Mouse (Mus musculus) spleen, adult 18-20 months (tissue): Measurements from ENCODE around the gene Rbfox2.
"Not testable (repeated sequence)": the region's sequence is repeated elsewhere in the genome, so short reads cannot be mapped to it uniquely, and the experiment has no call there.

Source experiments
- DNase-seq, 2 experiments: peaks; one replicate each; pipeline ENCODE4 v3.0.0; 2022; ENCODE audit warnings: mixed read lengths in 2 of 2

The Rbfox2 gene

GRCm38 (mm10) chr15:77094431-77094830 lies 212.4 kb downstream of the Rbfox2 start:
- DNase-seq = no peak

- DNase-seq = no peak
These were observed 215.4 kb downstream of the Rbfox2 start for GRCm38 (mm10) chr15:77091394-77091793.

- DNase-seq = no peak
These were observed 216.3 kb downstream of the Rbfox2 start for GRCm38 (mm10) chr15:77090531-77090930.

GRCm38 (mm10) chr15:77089249-77089648 lies 217.6 kb downstream of the Rbfox2 start:
- DNase-seq = no peak

- no peak for DNase-seq
These were observed 220.3 kb downstream of the Rbfox2 start for GRCm38 (mm10) chr15:77086488-77086887.

GRCm38 (mm10) chr15:77085818-77086217 lies 221.0 kb downstream of the Rbfox2 start:
- DNase-seq = no peak

GRCm38 (mm10) chr15:77081454-77081853 lies 225.3 kb downstream of the Rbfox2 start:
- no peak for DNase-seq

- DNase-seq = no peak
These were observed 226.0 kb downstream of the Rbfox2 start for GRCm38 (mm10) chr15:77080684-77081254.

GRCm38 (mm10) chr15:77079890-77080361 lies 226.9 kb downstream of the Rbfox2 start:
- no peak for DNase-seq

GRCm38 (mm10) chr15:77079256-77079822 lies 227.5 kb downstream of the Rbfox2 start:
- DNase-seq = no peak

- no peak for DNase-seq
These were observed 228.0 kb downstream of the Rbfox2 start for GRCm38 (mm10) chr15:77078786-77079185.

GRCm38 (mm10) chr15:77077906-77078305 lies 228.9 kb downstream of the Rbfox2 start:
- no peak for DNase-seq

- no peak for DNase-seq
These were observed 230.3 kb downstream of the Rbfox2 start for GRCm38 (mm10) chr15:77076523-77076922.

- no peak for DNase-seq
These were observed 234.1 kb downstream of the Rbfox2 start for GRCm38 (mm10) chr15:77072556-77073163.

- DNase-seq = no peak
These were observed 235.3 kb downstream of the Rbfox2 start for GRCm38 (mm10) chr15:77071501-77071900.

- DNase-seq = no peak
These were observed 236.0 kb downstream of the Rbfox2 start for GRCm38 (mm10) chr15:77070745-77071268.

GRCm38 (mm10) chr15:77069019-77069418 lies 237.8 kb downstream of the Rbfox2 start:
- no peak for DNase-seq

- DNase-seq = no peak
These were observed 238.4 kb downstream of the Rbfox2 start for GRCm38 (mm10) chr15:77068439-77068861.

- no peak for DNase-seq
These were observed 240.6 kb downstream of the Rbfox2 start for GRCm38 (mm10) chr15:77066233-77066632.

GRCm38 (mm10) chr15:77065259-77065852 lies 241.4 kb downstream of the Rbfox2 start:
- DNase-seq = no peak

GRCm38 (mm10) chr15:77062746-77063145 lies 244.1 kb downstream of the Rbfox2 start:
- DNase-seq = no peak

GRCm38 (mm10) chr15:77059416-77059815 lies 247.4 kb downstream of the Rbfox2 start:
- DNase-seq = not testable (repeated sequence)

- no peak for DNase-seq
These were observed 248.2 kb downstream of the Rbfox2 start for GRCm38 (mm10) chr15:77058566-77058965.

GRCm38 (mm10) chr15:77056791-77057051 lies 250.1 kb downstream of the Rbfox2 start:
- no peak for DNase-seq
